Mouse (Mus musculus) liver, embryonic 14.5 days (tissue): Measurements from ENCODE around the gene Akap5.

Experiments
- CTCF ChIP-seq: IDR thresholded peaks from 2 replicates; pipeline ENCODE4 v1.5.1; 2016; ENCODE audit warnings: antibody characterized with exemption, low read depth, control low read depth
- EP300 ChIP-seq: IDR thresholded peaks from 2 replicates; pipeline ENCODE4 v1.6.1; 2016; ENCODE audit warnings: antibody characterized with exemption, low read depth

DNA sequence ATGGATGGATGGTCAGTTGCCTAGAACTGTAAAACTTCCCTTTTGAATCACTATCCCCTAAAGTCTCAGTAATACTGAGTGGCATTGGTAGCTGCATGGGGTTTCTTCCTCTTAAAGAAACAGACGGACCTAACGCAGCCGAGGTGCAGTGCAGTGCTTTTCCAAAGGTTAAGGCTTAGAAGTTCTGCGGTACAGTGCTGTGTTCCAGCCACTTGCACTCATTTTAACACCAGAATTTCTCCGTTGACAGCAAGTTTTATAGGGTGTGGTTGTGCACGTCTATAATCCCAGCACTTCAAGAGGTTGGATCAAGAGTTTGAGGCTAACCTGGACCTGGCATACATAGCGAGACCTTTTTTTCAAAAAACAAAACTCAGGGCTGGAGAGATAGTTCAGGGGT, 47.4 kb downstream of the Akap5 start:
- TF ChIP-seq CTCF (no peak), EP300 (no peak)
